ENCODE assay signal across 8 mouse cellular contexts in the genomic region with DNA sequence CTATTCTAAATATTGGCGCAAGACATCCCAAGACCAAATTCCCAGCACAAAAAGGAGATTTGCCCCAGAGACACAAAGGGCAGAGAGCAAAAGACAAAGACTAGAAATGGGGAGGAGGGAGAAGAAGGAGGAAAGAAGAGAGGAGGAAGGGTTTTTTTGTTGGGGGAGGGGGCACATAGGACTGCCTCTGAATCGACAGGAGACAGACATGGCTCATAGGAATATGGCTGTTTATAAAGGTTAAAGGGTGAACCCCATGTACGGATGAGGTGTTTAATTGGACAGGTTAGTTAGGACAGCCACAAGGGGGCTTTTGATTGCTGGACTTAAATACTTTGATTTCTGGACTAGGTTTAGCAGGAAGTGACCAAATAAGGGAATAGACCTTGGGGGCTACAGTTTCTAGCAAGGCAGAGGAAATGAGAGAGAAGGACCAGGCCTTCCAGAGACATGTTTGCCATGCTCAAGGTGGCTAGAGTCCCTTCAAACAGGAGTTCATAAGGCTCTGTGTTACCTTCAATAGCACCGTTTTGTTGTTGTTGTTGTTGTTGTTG. TPM values are rescaled to one million over a fixed set of nuclear protein-coding genes. Genes with fewer than 3 reads are reported as not detected.
DNase-seq lines count a peak whose midpoint lies in the region; ATAC-seq and TF ChIP-seq lines count a peak whose summit lies in the region.

No protein-coding gene starts in this region.

- intact Hi-C loops in left cerebral cortex, postnatal 10 days (cut with DNase I), result no loop called here

- H3K9ac ChIP-seq in embryonic facial prominence, embryonic 14.5 days (ENCODE audit: low read depth, low read length), result no peak overlapping the region
- no peak overlapping the region for H3K9ac ChIP-seq in limb, embryonic 14.5 days (ENCODE audit: low read depth, low read length, severe bottlenecking)

- no peak overlapping the region; the same call in 1 of the 2 replicates for H3K27ac ChIP-seq in embryonic facial prominence, embryonic 14.5 days (replicated peaks; ENCODE audit: low read depth, low read length)
- peak overlapping the region; percentile 70; the same call in 1 of the 2 replicates for H3K27ac ChIP-seq in limb, embryonic 14.5 days (replicated peaks; ENCODE audit: low read depth, low read length)

- 58% methylated on average over 4 of the region's 4 CpGs for WGBS in embryonic facial prominence, embryonic 14.5 days
- WGBS in limb, embryonic 14.5 days, result 64% methylated on average over 4 of the region's 4 CpGs

- DNase-seq in heart, adult 11 months, result peak; percentile 88
- no peak for DNase-seq in heart, adult 18-20 months
- peak; percentile 59 for DNase-seq in 3T3-L1 (ENCODE audit: low read depth, low spot score)
- no peak for DNase-seq in embryonic facial prominence, embryonic 14.5 days (ENCODE audit: low spot score)
- DNase-seq in limb, embryonic 14.5 days (ENCODE audit: low spot score), result no peak
- DNase-seq in ovary, postnatal 36 days (ENCODE audit: low spot score), result no peak
- DNase-seq in left cerebral cortex, postnatal 10 days (ENCODE audit: extremely low spot score in 1 of 2, low spot score in 2 of 2), result no peak

- no peak for ATAC-seq in embryonic facial prominence, embryonic 14.5 days (ENCODE audit: low read depth)
- no peak for ATAC-seq in limb, embryonic 14.5 days (ENCODE audit: low FRiP score, low read depth)
- ATAC-seq in activated CD4-positive, CD25-positive, alpha-beta regulatory T cell, adult 4 months, result no peak

- H3K27me3 ChIP-seq in embryonic facial prominence, embryonic 14.5 days (replicated peaks; ENCODE audit: control insufficient read depth, insufficient read depth, low read length), result no peaks in the 10 kb centered on the region
- no peaks in the 10 kb centered on the region for H3K27me3 ChIP-seq in limb, embryonic 14.5 days (ENCODE audit: control insufficient read depth, insufficient read depth, low read length)

- H3K4me3 ChIP-seq in embryonic facial prominence, embryonic 14.5 days (ENCODE audit: low read depth, low read length), result peak overlapping the region; percentile 85; the same call in 1 of the 2 replicates
- 0 out of 2 replicates have a peak overlapping the region, but pooled peaks have one; percentile 51 for H3K4me3 ChIP-seq in limb, embryonic 14.5 days (replicated peaks; ENCODE audit: low read length)

- H3K9me3 ChIP-seq in embryonic facial prominence, embryonic 14.5 days (ENCODE audit: control insufficient read depth, low read length), result no peaks in the 10 kb centered on the region
- no peaks in the 10 kb centered on the region for H3K9me3 ChIP-seq in limb, embryonic 14.5 days (ENCODE audit: control insufficient read depth, low read length)

- H3K36me3 ChIP-seq in embryonic facial prominence, embryonic 14.5 days (ENCODE audit: control insufficient read depth, insufficient read depth, low read length), result peaks cover 26% of the 10 kb centered on the region
- peaks cover 25% of the 10 kb centered on the region for H3K36me3 ChIP-seq in limb, embryonic 14.5 days (ENCODE audit: control insufficient read depth, insufficient read depth, low read length)

- H3K4me2 ChIP-seq in embryonic facial prominence, embryonic 14.5 days (ENCODE audit: low read depth, low read length), result peak overlapping the region; percentile 64; the same call in 1 of the 2 replicates
- peak overlapping the region; percentile 58; the same call in 1 of the 2 replicates for H3K4me2 ChIP-seq in limb, embryonic 14.5 days (replicated peaks; ENCODE audit: low read depth, low read length, severe bottlenecking)

- no peak for TF ChIP-seq POLR2A in limb, embryonic 14.5 days (IDR thresholded peaks at IDR 0.05; ENCODE audit: borderline replicate concordance, extremely low read depth, insufficient read depth, insufficient read length)

- H3K4me1 ChIP-seq in embryonic facial prominence, embryonic 14.5 days (ENCODE audit: control insufficient read depth, insufficient read depth, low read length), result peaks cover 5% of the 10 kb centered on the region; the same call in 1 of the 2 replicates
- 0 out of 2 replicates have a peak, but pooled peaks cover 9% of the 10 kb centered on the region for H3K4me1 ChIP-seq in limb, embryonic 14.5 days (ENCODE audit: control insufficient read depth, insufficient read depth, low read length)

RNA-seq across cellular contexts. Expression of a gene that starts 0.9 kb away (rescaled TPM):
- total RNA-seq in heart, adult 18-20 months (2021), result 10 to 100 TPM; 17.9 to 18.8 TPM
- 27.4 and 34.6 TPM in 2 replicates for polyA plus RNA-seq in embryonic facial prominence, embryonic 14.5 days (2014; fragmentation: Nextera tagmentation; extraction: Ambion mirVana)
- polyA plus RNA-seq in limb, embryonic 14.5 days (2012; rRNA removed), result 23.1 and 28.3 TPM in 2 replicates
- polyA plus RNA-seq in limb, embryonic 14.5 days (2014; fragmentation: Nextera tagmentation; extraction: Ambion mirVana), result 29.6 and 32.9 TPM in 2 replicates
- 10 to 100 TPM; 21.1 to 22.1 TPM for total RNA-seq in left cerebral cortex, postnatal 10 days (2021)
- 10 to 100 TPM in 1 of 2 experiments, 1 to 10 TPM in 1; 9.7 to 24.1 TPM for polyA plus RNA-seq in activated CD4-positive, CD25-positive, alpha-beta regulatory T cell, adult 4 months (2017; shearing (Covaris generic))

RNA-seq across cellular contexts. Expression of a gene that starts 19.3 kb away (rescaled TPM):
- under 1 TPM; 0.39 to 0.57 TPM for total RNA-seq in heart, adult 18-20 months (2021)
- 26.0 and 30.6 TPM in 2 replicates for polyA plus RNA-seq in embryonic facial prominence, embryonic 14.5 days (2014; fragmentation: Nextera tagmentation; extraction: Ambion mirVana)
- 12.9 and 14.6 TPM in 2 replicates for polyA plus RNA-seq in limb, embryonic 14.5 days (2012; rRNA removed)
- 8.1 and 10.8 TPM in 2 replicates for polyA plus RNA-seq in limb, embryonic 14.5 days (2014; fragmentation: Nextera tagmentation; extraction: Ambion mirVana)
- 100 to 1,000 TPM; 224 to 244 TPM for total RNA-seq in left cerebral cortex, postnatal 10 days (2021)
- polyA plus RNA-seq in activated CD4-positive, CD25-positive, alpha-beta regulatory T cell, adult 4 months (2017; shearing (Covaris generic)), result not detected

RNA-seq across cellular contexts. Expression of a gene that starts 50.2 kb away (rescaled TPM):
- total RNA-seq in heart, adult 18-20 months (2021), result not detected
- not detected in 2 replicates for polyA plus RNA-seq in embryonic facial prominence, embryonic 14.5 days (2014; fragmentation: Nextera tagmentation; extraction: Ambion mirVana)
- 0.35 and 0.49 TPM in 2 replicates for polyA plus RNA-seq in limb, embryonic 14.5 days (2012; rRNA removed)
- 0.11 TPM in 1 of 2 replicates, not detected in the other for polyA plus RNA-seq in limb, embryonic 14.5 days (2014; fragmentation: Nextera tagmentation; extraction: Ambion mirVana)
- 10 to 100 TPM in 1 of 2 experiments, 1 to 10 TPM in 1; 9.7 to 10.9 TPM for total RNA-seq in left cerebral cortex, postnatal 10 days (2021)
- not detected for polyA plus RNA-seq in activated CD4-positive, CD25-positive, alpha-beta regulatory T cell, adult 4 months (2017; shearing (Covaris generic))

Comparison
In these comparisons a context has a peak if more than half of its experiments do, and no peak if none do; other contexts are left out.
1. DNase-seq: peak in heart, adult 11 months (single experiment) and 3T3-L1 (single experiment); none in heart, adult 18-20 months (0 of 2), embryonic facial prominence, embryonic 14.5 days (single experiment), limb, embryonic 14.5 days (single experiment), ovary, postnatal 36 days (single experiment) and left cerebral cortex, postnatal 10 days (0 of 2).
2. RNA of a gene that starts 19.3 kb away (polyA plus RNA-seq): 26.0 to 30.6 TPM in embryonic facial prominence, embryonic 14.5 days and 8.1 to 14.6 TPM in limb, embryonic 14.5 days; not detected in activated CD4-positive, CD25-positive, alpha-beta regulatory T cell, adult 4 months; every median in the first group is over 4 times any median in the second.